Mouse (Mus musculus) limb, embryonic 11.5 days (tissue): ENCODE results near the gene Synrg. TPM values are rescaled to one million over a fixed set of nuclear protein-coding genes. Genes with fewer than 3 reads are reported as not detected.

ENCODE experiments used
- ATAC-seq: fragments of 200-750 bp; cut with Nextera tagmentation; 2 replicates; pipeline ENCODE4 v1.8.0; 2017; ENCODE audit warnings: low read depth; ENCODE audit not compliant: insufficient number of reproducible peaks, low FRiP score, low TSS enrichment
- DNase-seq: peaks from one replicate; pipeline ENCODE4 v3.0.0-alpha.2; 2015; ENCODE audit warnings: low spot score
- H3K27ac ChIP-seq: fragments of 300-500 bp; sonication (generic); replicated peaks from 2 replicates; pipeline ENCODE4 v1.5.1; 2014; ENCODE audit warnings: low read depth, mild to moderate bottlenecking, low read length
- H3K27me3 ChIP-seq: fragments of 300-500 bp; sonication (generic); 2 replicates; pipeline ENCODE4 v1.6.1; 2014; ENCODE audit warnings: mild to moderate bottlenecking, low read length, mixed read lengths; ENCODE audit not compliant: control insufficient read depth, insufficient read depth
- H3K36me3 ChIP-seq: fragments of 300-500 bp; sonication (generic); 2 replicates; pipeline ENCODE4 v1.6.1; 2014; ENCODE audit warnings: mild to moderate bottlenecking, low read length, moderate library complexity, mixed read lengths; ENCODE audit not compliant: control insufficient read depth, insufficient read depth
- H3K4me1 ChIP-seq: fragments of 300-500 bp; sonication (generic); 2 replicates; pipeline ENCODE4 v1.6.1; 2014; ENCODE audit warnings: low read length, mixed read lengths; ENCODE audit not compliant: control insufficient read depth, insufficient read depth
- H3K4me2 ChIP-seq: fragments of 300-500 bp; sonication (generic); 2 replicates; pipeline ENCODE4 v1.6.1; 2014; ENCODE audit warnings: low read depth, mild to moderate bottlenecking, moderate library complexity; ENCODE audit not compliant: severe bottlenecking
- H3K4me3 ChIP-seq: fragments of 300-500 bp; sonication (generic); 2 replicates; pipeline ENCODE4 v1.5.1; 2014; ENCODE audit warnings: low read depth, low read length
- H3K9ac ChIP-seq: fragments of 300-500 bp; sonication (generic); 2 replicates; pipeline ENCODE4 v1.6.1; 2014; ENCODE audit warnings: mild to moderate bottlenecking, low read length
- H3K9me3 ChIP-seq: fragments of 300-500 bp; sonication (generic); 2 replicates; pipeline ENCODE4 v1.6.1; 2016; ENCODE audit warnings: low read length; ENCODE audit not compliant: control insufficient read depth
- WGBS: fragments of 180-500 bp; shearing (Covaris S2); extraction: QIAGEN DNeasy Blood & Tissue Kit; methylation state at CpG from one replicate; pipeline ENCODE4 v1.1.7; 2014; 5-methylcytosine and 5-hydroxymethylcytosine counted together
- polyA plus RNA-seq: library from polyadenylated mRNA; unstranded; fragments of >200 nt; fragmentation: Nextera tagmentation; extraction: Ambion mirVana; gene quantifications from 2 replicates; pipeline ENCODE4 v1.2.1, GENCODE M21; 2014

Synrg gene
- 6.4 and 7.5 TPM in 2 replicates for polyA plus RNA-seq

- ATAC-seq (peak; percentile 87), DNase-seq (peak; percentile 87)
- 2% methylated on average over 61 of the region's 76 CpGs for WGBS
- Histone ChIP-seq H3K9ac (peak within 1 kb of the TSS; percentile 70), H3K4me2 (peak within 1 kb of the TSS; percentile 62), H3K4me3 (peak within 1 kb of the TSS; percentile 48), H3K4me1 (no peaks in the 10 kb centered on the region), H3K27me3 (no peaks in the 10 kb centered on the region), H3K36me3 (peaks cover 3% of the 10 kb centered on the region; the same call in 1 of the 2 replicates), H3K27ac (no peak within 1 kb of the TSS), H3K9me3 (no peaks in the 10 kb centered on the region)
These were observed at the start of gene Synrg for GRCm38 (mm10) chr11:83963991-83964921. Gene Synrg, plus strand, starts transcription at chr11:83964428.

GRCm38 (mm10) chr11:83914501-83914900 lies 49.7 kb upstream of the Synrg start:
- Histone ChIP-seq H3K27ac (no peak overlapping the region), H3K27me3 (no peaks in the 10 kb centered on the region), H3K36me3 (no peaks in the 10 kb centered on the region), H3K4me1 (no peaks in the 10 kb centered on the region), H3K4me3 (no peak overlapping the region), H3K9ac (no peak overlapping the region), H3K4me2 (no peak overlapping the region), H3K9me3 (no peaks in the 10 kb centered on the region)
- ATAC-seq: no peak
- no peak for DNase-seq
- 80% methylated on average over 4 of the region's 4 CpGs for WGBS

- no peak overlapping the region for H3K4me2 ChIP-seq
- no peaks in the 10 kb centered on the region for H3K27me3 ChIP-seq
- no peaks in the 10 kb centered on the region for H3K9me3 ChIP-seq
- H3K9ac ChIP-seq: no peak overlapping the region
- no peak for DNase-seq
- WGBS: 50% methylated on average over 2 of the region's 2 CpGs
- ATAC-seq: no peak
- no peaks in the 10 kb centered on the region for H3K4me1 ChIP-seq
- no peak overlapping the region for H3K27ac ChIP-seq
- H3K36me3 ChIP-seq: no peaks in the 10 kb centered on the region
- no peak overlapping the region for H3K4me3 ChIP-seq
These were observed 41.6 kb upstream of the Synrg start for GRCm38 (mm10) chr11:83922600-83922999.

- Histone ChIP-seq H3K4me3 (no peak overlapping the region), H3K4me2 (no peak overlapping the region), H3K27ac (no peak overlapping the region), H3K4me1 (no peaks in the 10 kb centered on the region), H3K9ac (no peak overlapping the region), H3K36me3 (no peaks in the 10 kb centered on the region), H3K9me3 (no peaks in the 10 kb centered on the region), H3K27me3 (no peaks in the 10 kb centered on the region)
- 63% methylated on average over 3 of the region's 3 CpGs for WGBS
- ATAC-seq (no peak), DNase-seq (peak; percentile 33)
These were observed 37.1 kb upstream of the Synrg start for GRCm38 (mm10) chr11:83927097-83927496.

GRCm38 (mm10) chr11:83932506-83933106 lies 31.6 kb upstream of the Synrg start:
- no peak overlapping the region for H3K4me3 ChIP-seq
- no peak overlapping the region for H3K27ac ChIP-seq
- H3K36me3 ChIP-seq: no peaks in the 10 kb centered on the region
- no peaks in the 10 kb centered on the region for H3K9me3 ChIP-seq
- ATAC-seq: no peak
- H3K27me3 ChIP-seq: no peaks in the 10 kb centered on the region
- H3K4me2 ChIP-seq: no peak overlapping the region
- H3K4me1 ChIP-seq: no peaks in the 10 kb centered on the region
- 82% methylated on average over 10 of the region's 10 CpGs for WGBS
- no peak for DNase-seq
- no peak overlapping the region for H3K9ac ChIP-seq

- Histone ChIP-seq H3K4me2 (no peak overlapping the region), H3K27ac (no peak overlapping the region)
These were observed 30.9 kb upstream of the Synrg start for GRCm38 (mm10) chr11:83933376-83933775.

GRCm38 (mm10) chr11:83935986-83936665 lies 28.1 kb upstream of the Synrg start:
- Histone ChIP-seq H3K4me3 (no peak overlapping the region), H3K36me3 (no peaks in the 10 kb centered on the region), H3K4me2 (no peak overlapping the region), H3K9me3 (no peaks in the 10 kb centered on the region), H3K9ac (no peak overlapping the region), H3K27me3 (no peaks in the 10 kb centered on the region), H3K4me1 (no peaks in the 10 kb centered on the region), H3K27ac (no peak overlapping the region)
- 31% methylated on average over 7 of the region's 7 CpGs for WGBS
- ATAC-seq (no peak), DNase-seq (peak; percentile 88)

More at GRCm38 (mm10) chr11:83933376-83933775, 30.9 kb upstream of the Synrg start:
- no peaks in the 10 kb centered on the region for H3K27me3 ChIP-seq
- no peak for DNase-seq
- WGBS: 92% methylated on average over 4 of the region's 4 CpGs
- no peak overlapping the region for H3K9ac ChIP-seq
- no peak for ATAC-seq
- H3K4me1 ChIP-seq: no peaks in the 10 kb centered on the region
- no peaks in the 10 kb centered on the region for H3K36me3 ChIP-seq
- H3K9me3 ChIP-seq: no peaks in the 10 kb centered on the region
- H3K4me3 ChIP-seq: no peak overlapping the region

- Histone ChIP-seq H3K4me3 (no peak overlapping the region), H3K27ac (no peak overlapping the region), H3K4me1 (no peaks in the 10 kb centered on the region), H3K9me3 (no peaks in the 10 kb centered on the region), H3K27me3 (no peaks in the 10 kb centered on the region), H3K36me3 (no peaks in the 10 kb centered on the region), H3K4me2 (no peak overlapping the region), H3K9ac (no peak overlapping the region)
- ATAC-seq (no peak), DNase-seq (no peak)
- WGBS: 82% methylated on average over 8 of the region's 8 CpGs
These were observed 25.7 kb upstream of the Synrg start for GRCm38 (mm10) chr11:83938556-83938955.
